Mouse (Mus musculus): Measurements from ENCODE around the gene Srsf9. TPM values are rescaled to one million over a fixed set of nuclear protein-coding genes. Genes with fewer than 3 reads are reported as not detected.

Srsf9 gene
- polyA plus RNA-seq, 1 experiment: 57.8 TPM

- Histone ChIP-seq H3K27ac (ENCODE audit: insufficient read depth, low read length) (no peak overlapping the region), H3K36me3 (ENCODE audit: control insufficient read depth, insufficient read depth, low read length) (no peaks in the 10 kb centered on the region), H3K4me3 (ENCODE audit: extremely low read depth, insufficient read depth, insufficient read length) (no peak overlapping the region), H3K4me1 (ENCODE audit: control insufficient read depth, insufficient read depth, insufficient read length) (no peaks in the 10 kb centered on the region), H3K27me3 (ENCODE audit: control insufficient read depth, insufficient read depth, low read length) (no peaks in the 10 kb centered on the region)
- 5% methylated on average over 12 of the region's 12 CpGs for WGBS
- DNase-seq (ENCODE audit: low read depth in 1 of 2, low spot score in 2 of 2): peak in 1 of 2 experiments; percentile 79
- TF ChIP-seq CTCF (IDR thresholded peaks at IDR 0.05; ENCODE audit: extremely low read depth, insufficient read depth, insufficient read length, insufficient replicate concordance): peak; percentile 97
- no peak for TF ChIP-seq POLR2A (IDR thresholded peaks at IDR 0.05; ENCODE audit: low read depth, low read length)
Measured at GRCm38 (mm10) chr5:115358872-115359271, 31.9 kb downstream of the Srsf9 start.

GRCm38 (mm10) chr5:115359438-115359837 is 32.5 kb downstream of the Srsf9 start:
- Histone ChIP-seq H3K27me3 (ENCODE audit: control insufficient read depth, insufficient read depth, low read length) (no peaks in the 10 kb centered on the region), H3K4me1 (ENCODE audit: control insufficient read depth, insufficient read depth, insufficient read length) (no peaks in the 10 kb centered on the region), H3K27ac (ENCODE audit: insufficient read depth, low read length) (no peak overlapping the region), H3K36me3 (ENCODE audit: control insufficient read depth, insufficient read depth, low read length) (no peaks in the 10 kb centered on the region), H3K4me3 (ENCODE audit: extremely low read depth, insufficient read depth, insufficient read length) (no peak overlapping the region)
- TF ChIP-seq CTCF (IDR thresholded peaks at IDR 0.05; ENCODE audit: extremely low read depth, insufficient read depth, insufficient read length, insufficient replicate concordance): no peak
- TF ChIP-seq POLR2A (IDR thresholded peaks at IDR 0.05; ENCODE audit: low read depth, low read length): no peak
- DNase-seq (ENCODE audit: low read depth in 1 of 2, low spot score in 2 of 2): no peak
- WGBS: 50% methylated on average over 8 of the region's 8 CpGs

- H3K4me1 ChIP-seq (ENCODE audit: control insufficient read depth, insufficient read depth, insufficient read length): no peaks in the 10 kb centered on the region
- TF ChIP-seq POLR2A (IDR thresholded peaks at IDR 0.05; ENCODE audit: low read depth, low read length) (no peak), CTCF (IDR thresholded peaks at IDR 0.05; ENCODE audit: extremely low read depth, insufficient read depth, insufficient read length, insufficient replicate concordance) (no peak)
- no peak for DNase-seq (ENCODE audit: low read depth in 1 of 2, low spot score in 2 of 2)
- H3K36me3 ChIP-seq (ENCODE audit: control insufficient read depth, insufficient read depth, low read length): no peaks in the 10 kb centered on the region
- WGBS: 72% methylated on average over 5 of the region's 5 CpGs
- H3K27me3 ChIP-seq (ENCODE audit: control insufficient read depth, insufficient read depth, low read length): no peaks in the 10 kb centered on the region
- H3K4me3 ChIP-seq (ENCODE audit: extremely low read depth, insufficient read depth, insufficient read length): no peak overlapping the region
- no peak overlapping the region for H3K27ac ChIP-seq (ENCODE audit: insufficient read depth, low read length)
Measured at GRCm38 (mm10) chr5:115359851-115360372, 32.9 kb downstream of the Srsf9 start.

GRCm38 (mm10) chr5:115362216-115362615 is 35.2 kb downstream of the Srsf9 start:
- Histone ChIP-seq H3K4me1 (ENCODE audit: control insufficient read depth, insufficient read depth, insufficient read length) (no peaks in the 10 kb centered on the region), H3K4me3 (ENCODE audit: extremely low read depth, insufficient read depth, insufficient read length) (no peak overlapping the region), H3K36me3 (ENCODE audit: control insufficient read depth, insufficient read depth, low read length) (no peaks in the 10 kb centered on the region), H3K27ac (ENCODE audit: insufficient read depth, low read length) (no peak overlapping the region), H3K27me3 (ENCODE audit: control insufficient read depth, insufficient read depth, low read length) (no peaks in the 10 kb centered on the region)
- no peak for DNase-seq (ENCODE audit: low read depth in 1 of 2, low spot score in 2 of 2)
- WGBS: 37% methylated on average over 7 of the region's 7 CpGs
- TF ChIP-seq POLR2A (IDR thresholded peaks at IDR 0.05; ENCODE audit: low read depth, low read length) (no peak), CTCF (IDR thresholded peaks at IDR 0.05; ENCODE audit: extremely low read depth, insufficient read depth, insufficient read length, insufficient replicate concordance) (no peak)

- no peak for DNase-seq (ENCODE audit: low read depth in 1 of 2, low spot score in 2 of 2)
Measured at GRCm38 (mm10) chr5:115362819-115363714, 36.1 kb downstream of the Srsf9 start.

GRCm38 (mm10) chr5:115364782-115365181 is 37.8 kb downstream of the Srsf9 start:
- TF ChIP-seq CTCF (IDR thresholded peaks at IDR 0.05; ENCODE audit: extremely low read depth, insufficient read depth, insufficient read length, insufficient replicate concordance) (no peak), POLR2A (IDR thresholded peaks at IDR 0.05; ENCODE audit: low read depth, low read length) (no peak)
- Histone ChIP-seq H3K4me3 (ENCODE audit: extremely low read depth, insufficient read depth, insufficient read length) (no peak overlapping the region), H3K27me3 (ENCODE audit: control insufficient read depth, insufficient read depth, low read length) (no peaks in the 10 kb centered on the region), H3K4me1 (ENCODE audit: control insufficient read depth, insufficient read depth, insufficient read length) (no peaks in the 10 kb centered on the region), H3K27ac (ENCODE audit: insufficient read depth, low read length) (no peak overlapping the region), H3K36me3 (ENCODE audit: control insufficient read depth, insufficient read depth, low read length) (no peaks in the 10 kb centered on the region)
- 80% methylated on average over 4 of the region's 4 CpGs for WGBS
- no peak for DNase-seq (ENCODE audit: low read depth in 1 of 2, low spot score in 2 of 2)

More at GRCm38 (mm10) chr5:115362819-115363714, 36.1 kb downstream of the Srsf9 start:
- 30% methylated on average over 19 of the region's 19 CpGs for WGBS
- no peaks in the 10 kb centered on the region for H3K4me1 ChIP-seq (ENCODE audit: control insufficient read depth, insufficient read depth, insufficient read length)
- TF ChIP-seq POLR2A (IDR thresholded peaks at IDR 0.05; ENCODE audit: low read depth, low read length) (no peak), CTCF (IDR thresholded peaks at IDR 0.05; ENCODE audit: extremely low read depth, insufficient read depth, insufficient read length, insufficient replicate concordance) (no peak)
- no peak overlapping the region for H3K27ac ChIP-seq (ENCODE audit: insufficient read depth, low read length)
- no peaks in the 10 kb centered on the region for H3K36me3 ChIP-seq (ENCODE audit: control insufficient read depth, insufficient read depth, low read length)
- no peak overlapping the region for H3K4me3 ChIP-seq (ENCODE audit: extremely low read depth, insufficient read depth, insufficient read length)
- no peaks in the 10 kb centered on the region for H3K27me3 ChIP-seq (ENCODE audit: control insufficient read depth, insufficient read depth, low read length)

- no peak for DNase-seq (ENCODE audit: low read depth in 1 of 2, low spot score in 2 of 2)
- H3K4me3 ChIP-seq (ENCODE audit: extremely low read depth, insufficient read depth, insufficient read length): no peak overlapping the region
- H3K27me3 ChIP-seq (ENCODE audit: control insufficient read depth, insufficient read depth, low read length): peaks cover 11% of the 10 kb centered on the region
- WGBS: 68% methylated on average over 9 of the region's 9 CpGs
- H3K36me3 ChIP-seq (ENCODE audit: control insufficient read depth, insufficient read depth, low read length): no peaks in the 10 kb centered on the region
- H3K4me1 ChIP-seq (ENCODE audit: control insufficient read depth, insufficient read depth, insufficient read length): no peaks in the 10 kb centered on the region
- H3K27ac ChIP-seq (ENCODE audit: insufficient read depth, low read length): no peak overlapping the region
- TF ChIP-seq CTCF (IDR thresholded peaks at IDR 0.05; ENCODE audit: extremely low read depth, insufficient read depth, insufficient read length, insufficient replicate concordance) (no peak), POLR2A (IDR thresholded peaks at IDR 0.05; ENCODE audit: low read depth, low read length) (no peak)
Measured at GRCm38 (mm10) chr5:115371736-115372135, 44.8 kb downstream of the Srsf9 start.
